Mouse (Mus musculus) olfactory bulb, adult 2 months (tissue): ENCODE measurements around the gene Methig1. TPM values are rescaled to one million over a fixed set of nuclear protein-coding genes. Genes with fewer than 3 reads are reported as not detected.
"Not testable (repeated sequence)": the region's sequence is repeated elsewhere in the genome, so short reads cannot be mapped to it uniquely, and the experiment has no call there.

Experiments used
- H3K27ac ChIP-seq: fragments of 200-500 bp; 2 replicates; pipeline ENCODE4 v1.5.1; 2012; ENCODE audit warnings: low read depth, low read length; ENCODE audit not compliant: insufficient read depth
- H3K4me1 ChIP-seq: fragments of 200-500 bp; 2 replicates; pipeline ENCODE4 v1.6.1; 2012; ENCODE audit warnings: low read length; ENCODE audit not compliant: control insufficient read depth, insufficient read depth
- H3K4me3 ChIP-seq: fragments of 200-500 bp; 2 replicates; pipeline ENCODE4 v1.5.1; 2012; ENCODE audit warnings: mild to moderate bottlenecking, low read depth, low read length, moderate library complexity; ENCODE audit not compliant: insufficient read depth
- CTCF ChIP-seq: fragments of 200-500 bp; IDR thresholded peaks from 2 replicates; pipeline ENCODE4 v1.5.1; 2012; ENCODE audit warnings: low read depth, mild to moderate bottlenecking, low read length, moderate library complexity; ENCODE audit not compliant: insufficient read depth
- POLR2A ChIP-seq: fragments of 200-500 bp; IDR thresholded peaks from 2 replicates; pipeline ENCODE4 v1.6.1; 2012; ENCODE audit warnings: mild to moderate bottlenecking, low read depth, low read length, moderate library complexity; ENCODE audit not compliant: insufficient read depth
- WGBS: fragments of 180-500 bp; shearing (Covaris S2); methylation state at CpG from one replicate; pipeline ENCODE4 v1.1.7; 2018; 5-methylcytosine and 5-hydroxymethylcytosine counted together
- polyA plus RNA-seq: library from polyadenylated mRNA; stranded (reverse); fragments of >200 nt; gene quantifications from 2 replicates; pipeline ENCODE4 v1.2.4, GENCODE M21; 2012; ENCODE audit warnings: low replicate concordance; ENCODE audit not compliant: missing spikeins, insufficient read depth, insufficient read length

The Methig1 gene
- polyA plus RNA-seq, 1 experiment = not detected

- WGBS = 82% methylated on average over 10 of the region's 10 CpGs
- TF ChIP-seq CTCF (no peak), POLR2A (no peak)
- no peak within 1 kb of the TSS for H3K4me3 ChIP-seq
These were observed 18.3 kb upstream of the Methig1 start, which contains the start of gene Mettl7a3 for GRCm38 (mm10) chr15:100334629-100335028. Mettl7a3 (plus strand) TSS chr15:100334929.

GRCm38 (mm10) chr15:100337328-100337727 lies 15.6 kb upstream of the Methig1 start:
- H3K4me3 ChIP-seq, H3K27ac ChIP-seq, H3K4me1 ChIP-seq: not testable (repeated sequence)

More at GRCm38 (mm10) chr15:100334629-100335028, 18.3 kb upstream of the Methig1 start, which contains the start of gene Mettl7a3:
- H3K27ac ChIP-seq = no peak within 1 kb of the TSS
- H3K4me1 ChIP-seq = no peaks in the 10 kb centered on the region

GRCm38 (mm10) chr15:100337847-100338246 lies 15.1 kb upstream of the Methig1 start:
- not testable (repeated sequence) for H3K4me3 ChIP-seq, H3K27ac ChIP-seq, H3K4me1 ChIP-seq
- 47% methylated on average over 10 of the region's 10 CpGs for WGBS

GRCm38 (mm10) chr15:100341314-100341980 lies 11.5 kb upstream of the Methig1 start:
- not testable (repeated sequence) for H3K27ac ChIP-seq, H3K4me1 ChIP-seq, H3K4me3 ChIP-seq
- WGBS = 76% methylated on average over 4 of the region's 5 CpGs

- H3K27ac ChIP-seq = no peak overlapping the region
- H3K4me1 ChIP-seq = no peaks in the 10 kb centered on the region
- H3K4me3 ChIP-seq = no peak overlapping the region
- TF ChIP-seq CTCF (no peak), POLR2A (no peak)
These were observed 7.5 kb upstream of the Methig1 start for GRCm38 (mm10) chr15:100345484-100345883.

- no peaks in the 10 kb centered on the region for H3K4me1 ChIP-seq
- H3K4me3 ChIP-seq = no peak overlapping the region
- no peak overlapping the region for H3K27ac ChIP-seq
- 22% methylated on average over 14 of the region's 14 CpGs for WGBS
- TF ChIP-seq CTCF = no peak
- no peak for TF ChIP-seq POLR2A
These were observed 6.2 kb upstream of the Methig1 start for GRCm38 (mm10) chr15:100346761-100347160.

GRCm38 (mm10) chr15:100349496-100349895 lies 3.5 kb upstream of the Methig1 start:
- TF ChIP-seq CTCF (no peak), POLR2A (no peak)
- WGBS = 57% methylated on average over 2 of the region's 2 CpGs
- H3K4me1 ChIP-seq = no peaks in the 10 kb centered on the region
- H3K27ac ChIP-seq = no peak overlapping the region
- H3K4me3 ChIP-seq = no peak overlapping the region

GRCm38 (mm10) chr15:100351501-100352060 lies 1.4 kb upstream of the Methig1 start:
- no peak for TF ChIP-seq CTCF
- TF ChIP-seq POLR2A = no peak
- Histone ChIP-seq H3K4me1 (no peaks in the 10 kb centered on the region), H3K4me3 (no peak overlapping the region), H3K27ac (no peak overlapping the region)
- 74% methylated on average over 6 of the region's 6 CpGs for WGBS

- not testable (repeated sequence) for H3K4me3 ChIP-seq, H3K4me1 ChIP-seq, H3K27ac ChIP-seq
- WGBS = 97% methylated on average over 22 of the region's 22 CpGs
These were observed 450 bp downstream of the Methig1 start for GRCm38 (mm10) chr15:100353399-100353798.

- Histone ChIP-seq H3K4me1 (no peaks in the 10 kb centered on the region), H3K4me3 (no peak overlapping the region), H3K27ac (no peak overlapping the region)
- WGBS = 91% methylated on average over 5 of the region's 5 CpGs
- TF ChIP-seq CTCF (no peak), POLR2A (no peak)
These were observed 2.9 kb downstream of the Methig1 start for GRCm38 (mm10) chr15:100355876-100356275.
